Mouse (Mus musculus) cortical plate, adult 2 months (tissue): ENCODE data around the gene Mertk. TPM values are rescaled to one million over a fixed set of nuclear protein-coding genes. Genes with fewer than 3 reads are reported as not detected.

Experiments used
- H3K27ac ChIP-seq: fragments of 200-500 bp; 2 replicates; pipeline ENCODE4 v1.5.1; 2012; ENCODE audit warnings: low read length, control low read depth, inconsistent platforms; ENCODE audit not compliant: insufficient read depth
- H3K4me1 ChIP-seq: fragments of 200-500 bp; 2 replicates; pipeline ENCODE4 v1.6.1; 2011; ENCODE audit warnings: low read length; ENCODE audit not compliant: control insufficient read depth, insufficient read depth
- H3K4me3 ChIP-seq: fragments of 200-500 bp; 2 replicates; pipeline ENCODE4 v1.5.1; 2011; ENCODE audit warnings: mild to moderate bottlenecking, low read length, control low read depth; ENCODE audit not compliant: insufficient read depth
- CTCF ChIP-seq: fragments of 200-500 bp; IDR thresholded peaks from 2 replicates; pipeline ENCODE4 v1.5.1; 2011; ENCODE audit warnings: mild to moderate bottlenecking, control low read depth, low read length; ENCODE audit not compliant: insufficient read depth; ENCODE audit errors: extremely low read depth
- POLR2A ChIP-seq: fragments of 200-500 bp; IDR thresholded peaks from 2 replicates; pipeline ENCODE4 v1.6.1; 2011; ENCODE audit warnings: mild to moderate bottlenecking, low read length, control low read depth; ENCODE audit not compliant: insufficient read depth; ENCODE audit errors: extremely low read depth
- polyA plus RNA-seq: library from polyadenylated mRNA; depleted of rRNA; stranded (reverse); fragments of >200 nt; gene quantifications from 2 replicates; pipeline ENCODE4 v1.2.3, GENCODE M21; 2012

Gene Mertk
- polyA plus RNA-seq, 1 experiment, result 17.9 TPM

DNA sequence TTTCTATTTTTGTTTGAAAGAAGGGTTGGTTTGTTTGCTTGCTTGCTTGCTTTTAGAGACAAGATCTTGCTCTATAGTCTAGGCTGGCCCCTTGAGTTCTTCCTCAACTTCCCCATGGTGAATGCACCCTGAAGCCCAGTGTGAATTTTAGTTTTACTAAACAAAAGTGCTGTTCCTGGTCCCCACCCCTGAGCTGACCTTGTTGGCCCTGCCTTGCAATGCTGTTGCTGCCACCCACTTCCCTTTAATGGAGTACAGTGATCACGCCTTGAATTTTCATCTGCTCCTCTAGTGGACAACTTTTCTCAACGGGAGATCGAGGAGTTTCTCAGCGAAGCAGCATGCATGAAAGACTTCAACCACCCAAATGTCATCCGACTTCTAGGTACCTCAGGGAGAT lies 83.5 kb downstream of the Mertk start:
- TF ChIP-seq POLR2A (no peak), CTCF (no peak)
- Histone ChIP-seq H3K4me3 (no peak overlapping the region), H3K27ac (no peak overlapping the region), H3K4me1 (no peaks in the 10 kb centered on the region)

DNA sequence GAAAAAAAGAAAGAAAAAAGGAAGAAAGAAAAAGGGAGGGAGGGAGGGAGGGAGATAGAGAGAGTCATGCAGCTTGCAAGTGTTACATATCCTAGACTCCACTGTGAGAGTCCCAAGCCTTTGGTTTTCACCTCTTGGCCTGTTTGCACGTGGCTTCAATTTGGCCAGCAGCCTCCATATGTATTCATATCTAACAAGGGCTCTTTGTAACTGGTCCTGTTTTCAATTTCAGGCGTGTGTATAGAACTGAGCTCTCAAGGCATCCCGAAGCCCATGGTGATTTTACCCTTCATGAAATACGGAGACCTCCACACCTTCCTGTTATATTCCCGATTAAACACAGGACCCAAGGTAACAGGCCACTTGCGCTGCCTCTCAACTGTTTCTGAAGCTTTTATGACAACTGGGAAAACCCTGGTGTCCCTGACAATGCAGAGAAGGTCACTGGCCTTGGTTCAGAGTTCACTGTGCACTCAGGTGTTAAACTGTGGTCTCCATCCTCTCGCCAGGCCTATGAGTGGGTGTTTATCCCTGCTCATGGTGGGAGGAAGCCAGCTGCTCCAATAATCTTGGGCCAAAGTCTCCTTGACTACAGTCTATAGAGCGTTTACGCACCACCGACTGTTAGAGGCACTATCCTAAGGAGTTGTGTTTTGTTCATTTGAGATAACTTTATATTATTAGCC lies 85.0 kb downstream of the Mertk start:
- Histone ChIP-seq H3K27ac (no peak overlapping the region), H3K4me3 (no peak overlapping the region), H3K4me1 (no peaks in the 10 kb centered on the region)
- TF ChIP-seq CTCF (no peak), POLR2A (no peak)

DNA sequence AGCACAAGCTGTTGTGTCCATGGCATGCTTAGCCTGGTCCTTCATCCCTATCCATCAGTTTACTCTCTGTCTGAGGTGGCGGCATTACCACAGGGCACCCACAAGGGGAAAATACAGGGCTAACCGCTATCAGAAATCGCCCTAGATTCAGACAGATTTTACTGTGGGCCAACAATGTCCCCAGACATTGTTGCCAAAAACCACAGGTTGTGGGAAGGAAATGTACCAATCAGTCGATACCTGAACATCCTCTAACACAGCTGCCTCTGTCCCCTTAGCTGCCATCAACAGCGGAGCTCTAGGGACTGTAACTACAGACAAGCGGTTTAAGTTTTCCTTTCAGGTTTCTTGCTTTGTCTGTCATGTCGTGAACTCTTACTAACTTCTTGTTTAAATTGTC lies 86.1 kb downstream of the Mertk start:
- no peak overlapping the region for H3K27ac ChIP-seq
- H3K4me1 ChIP-seq, result no peaks in the 10 kb centered on the region
- no peak overlapping the region for H3K4me3 ChIP-seq
- no peak for TF ChIP-seq POLR2A
- no peak for TF ChIP-seq CTCF

DNA sequence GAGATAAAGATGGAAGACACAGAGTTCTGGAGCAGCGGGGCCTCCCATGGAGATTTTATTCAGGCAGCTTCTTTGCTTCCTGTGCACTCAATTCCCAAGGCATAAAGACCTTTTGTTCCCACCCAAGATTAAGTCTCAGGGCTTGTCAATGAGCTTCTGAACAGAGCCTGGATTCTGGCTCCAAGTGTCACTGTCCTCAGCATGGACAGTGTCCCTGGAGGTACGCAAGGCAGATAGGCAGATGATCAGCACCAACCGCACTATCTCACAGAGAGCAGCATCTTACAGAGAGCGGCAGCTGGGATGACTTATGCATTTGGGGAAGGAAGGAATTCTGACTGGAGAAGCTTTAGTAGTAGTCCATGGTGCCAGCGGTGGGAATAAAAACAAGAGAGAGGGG lies 87.6 kb downstream of the Mertk start:
- TF ChIP-seq CTCF (no peak), POLR2A (no peak)
- no peaks in the 10 kb centered on the region for H3K4me1 ChIP-seq
- H3K4me3 ChIP-seq, result no peak overlapping the region
- no peak overlapping the region for H3K27ac ChIP-seq

DNA sequence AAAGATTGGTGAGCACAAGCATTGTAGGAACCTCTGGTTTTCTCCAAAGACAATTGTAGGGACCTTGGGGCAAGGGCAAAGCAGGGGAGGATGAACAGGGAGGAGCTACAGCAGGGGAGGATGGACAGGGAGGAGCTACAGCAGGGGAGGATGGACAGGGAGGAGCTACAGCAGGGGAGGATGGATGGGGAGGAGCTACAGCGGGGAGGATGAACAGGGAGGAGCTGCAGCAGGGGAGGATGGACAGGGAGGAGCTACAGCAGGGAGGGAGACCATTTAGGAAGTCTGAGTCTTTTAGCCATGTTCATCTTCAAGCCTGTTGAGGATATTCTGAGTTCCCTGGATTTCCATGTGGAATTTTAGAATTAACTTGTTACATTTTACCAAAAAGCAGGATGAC lies 88.0 kb downstream of the Mertk start:
- Histone ChIP-seq H3K4me1 (no peaks in the 10 kb centered on the region), H3K27ac (no peak overlapping the region), H3K4me3 (no peak overlapping the region)
- TF ChIP-seq CTCF, result no peak
- no peak for TF ChIP-seq POLR2A

DNA sequence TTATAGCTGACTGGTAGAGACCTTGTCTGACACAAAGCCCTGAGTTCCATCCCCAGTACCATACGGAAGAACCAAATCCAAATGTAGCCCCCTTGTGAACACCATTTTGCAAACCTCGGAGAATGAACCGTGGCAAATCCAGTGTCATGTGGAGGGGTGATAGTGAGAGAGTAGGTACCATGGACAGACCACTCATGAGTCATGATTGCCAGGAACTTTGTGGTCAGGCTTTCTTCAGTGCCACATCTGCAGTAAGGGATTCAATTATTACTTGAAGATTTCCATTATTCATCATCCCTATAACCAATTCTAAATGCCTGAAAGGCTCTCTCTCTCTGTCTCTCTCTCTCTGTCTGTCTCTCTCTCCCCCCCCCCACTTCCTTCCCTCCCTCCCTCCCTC lies 89.0 kb downstream of the Mertk start:
- no peak for TF ChIP-seq CTCF
- no peaks in the 10 kb centered on the region for H3K4me1 ChIP-seq
- H3K4me3 ChIP-seq, result no peak overlapping the region
- no peak overlapping the region for H3K27ac ChIP-seq

DNA sequence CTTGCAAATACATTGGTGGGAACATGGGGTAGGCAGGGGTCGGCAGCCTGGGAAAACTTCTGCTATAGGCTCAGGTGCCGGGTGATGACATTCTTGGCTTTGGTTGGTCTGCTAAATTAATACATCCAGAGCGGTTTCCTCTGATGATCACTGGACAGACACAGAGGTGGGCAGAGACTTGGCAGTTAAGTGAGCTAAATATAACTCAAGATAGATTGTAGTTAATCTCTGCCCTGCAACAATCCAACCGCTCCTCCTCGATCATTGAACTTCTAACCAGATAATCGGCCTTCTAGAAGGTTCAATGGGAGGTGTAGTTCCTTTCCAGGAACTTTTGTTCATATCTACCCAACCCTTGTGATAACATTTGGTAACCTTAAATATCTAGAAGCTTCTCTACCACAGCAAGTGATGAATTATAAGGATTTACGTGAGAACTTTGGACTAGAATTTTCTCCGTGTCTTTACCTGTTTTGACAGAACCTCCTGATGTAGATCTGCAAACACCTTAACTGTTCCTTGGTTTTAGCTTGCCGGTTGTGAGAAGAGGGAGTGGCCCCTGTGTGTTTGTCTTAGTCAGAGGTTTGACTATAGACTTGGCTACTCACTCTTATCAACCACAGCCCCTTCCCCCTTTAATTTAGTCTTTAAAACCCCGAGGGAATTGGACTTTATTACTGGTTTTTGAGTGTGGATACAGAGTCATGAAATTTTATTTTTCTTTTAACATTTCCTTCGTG lies 92.3 kb downstream of the Mertk start:
- Histone ChIP-seq H3K4me3 (no peak overlapping the region), H3K4me1 (no peaks in the 10 kb centered on the region), H3K27ac (no peak overlapping the region)
- no peak for TF ChIP-seq POLR2A
- TF ChIP-seq CTCF, result no peak

DNA sequence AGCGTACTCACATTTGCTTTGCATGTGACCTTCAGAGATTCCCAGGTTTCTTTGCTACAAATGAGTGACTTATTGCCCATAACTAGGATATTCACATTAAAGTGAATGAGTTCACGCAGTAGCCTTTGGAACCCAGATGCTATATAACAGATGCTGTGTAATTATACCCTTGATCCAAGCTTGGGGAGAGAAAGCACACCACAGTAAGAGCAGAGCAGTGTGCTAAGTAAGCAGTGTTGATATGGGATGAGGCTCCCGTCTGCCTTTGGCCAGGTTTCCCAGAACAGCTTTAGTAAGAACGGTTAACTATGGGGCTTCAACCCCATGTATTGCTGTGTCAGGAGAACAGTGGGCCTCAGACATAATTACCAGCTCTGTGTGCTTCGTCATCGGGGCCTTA lies 95.2 kb downstream of the Mertk start:
- Histone ChIP-seq H3K4me1 (no peaks in the 10 kb centered on the region), H3K27ac (no peak overlapping the region), H3K4me3 (no peak overlapping the region)
- TF ChIP-seq POLR2A (no peak), CTCF (no peak)

DNA sequence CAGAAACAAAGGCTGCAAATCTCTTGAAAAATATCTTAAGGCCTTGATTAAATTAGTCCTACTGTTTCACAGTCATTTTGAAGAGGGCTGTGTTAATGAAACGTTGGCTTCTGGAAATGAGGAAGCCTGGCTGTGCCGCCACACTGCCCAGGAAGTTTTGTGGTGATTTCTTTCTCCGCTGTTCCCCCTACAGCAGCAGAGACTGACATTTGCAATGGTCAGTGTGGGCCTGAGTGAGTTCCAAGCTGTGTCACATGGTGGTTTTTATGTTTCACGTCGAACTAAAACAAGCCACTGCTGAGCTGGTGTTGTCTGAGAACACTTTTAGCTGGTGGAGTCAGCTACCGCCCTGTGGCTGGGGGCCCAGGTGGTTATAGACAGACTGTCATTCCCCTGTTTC lies 97.7 kb downstream of the Mertk start:
- Histone ChIP-seq H3K4me1 (no peaks in the 10 kb centered on the region), H3K4me3 (no peak overlapping the region), H3K27ac (no peak overlapping the region)
- TF ChIP-seq CTCF (no peak), POLR2A (no peak)

DNA sequence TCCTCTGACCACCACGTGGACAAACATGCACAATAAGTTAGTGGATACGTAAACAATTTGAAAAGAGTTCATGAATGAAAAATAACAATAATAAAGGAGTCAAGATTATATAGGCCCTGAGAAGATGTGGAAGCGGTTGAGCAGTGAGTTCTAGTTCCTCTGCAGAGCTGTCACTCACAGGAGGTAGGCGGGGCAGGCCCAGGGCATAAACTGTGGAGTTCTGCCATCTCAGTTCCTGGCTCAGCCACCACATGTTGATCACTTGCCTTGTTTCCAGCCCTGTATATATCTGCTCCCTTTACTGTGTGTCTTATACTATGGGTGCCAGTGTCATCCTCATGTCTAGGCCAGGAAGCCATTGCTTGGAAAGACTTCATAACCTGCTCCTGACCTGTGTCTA lies 104.7 kb downstream of the Mertk start:
- H3K27ac ChIP-seq, result no peak overlapping the region
- no peaks in the 10 kb centered on the region for H3K4me1 ChIP-seq
- TF ChIP-seq POLR2A (no peak), CTCF (no peak)
- H3K4me3 ChIP-seq, result no peak overlapping the region
